ENCODE assay signal across 8 mouse cellular contexts in genomic region chr1:162077454-162077853, GRCm38 (mm10).
DNase-seq lines count a peak whose midpoint lies in the region; ATAC-seq and TF ChIP-seq lines count a peak whose summit lies in the region.

No protein-coding gene starts in this region.

- H3K27me3 ChIP-seq in kidney, embryonic 14.5 days (ENCODE audit: control insufficient read depth, insufficient read depth, low read length), result no peaks in the 10 kb centered on the region
- H3K27me3 ChIP-seq in kidney, adult 2 months (replicated peaks; ENCODE audit: control insufficient read depth, insufficient read depth, low read length), result no peaks in the 10 kb centered on the region

- no peak for TF ChIP-seq CTCF in kidney, adult 2 months (conservative IDR thresholded peaks at IDR 0.05; ENCODE audit: insufficient read depth, insufficient read length, low read depth, low read length)

- no peak overlapping the region for H3K4me2 ChIP-seq in kidney, embryonic 14.5 days (replicated peaks; ENCODE audit: low read depth, low read length)

- no peaks in the 10 kb centered on the region for H3K9me3 ChIP-seq in kidney, embryonic 14.5 days (ENCODE audit: control insufficient read depth, low read length)

- DNase-seq in kidney, adult 2 months, result no peak
- DNase-seq in 3T3-L1 (ENCODE audit: low read depth, low spot score), result peak; percentile 44
- DNase-seq in cerebellum, adult 18-20 months, result peak; percentile 75 to 76
- DNase-seq in left cerebral cortex, postnatal 14 days (ENCODE audit: low spot score in 2 of 2), result peak; percentile 13 to 25
- no peak for DNase-seq in thymus, adult 18-20 months
- DNase-seq in urinary bladder, postnatal 14 days (ENCODE audit: low spot score), result no peak

- H3K4me1 ChIP-seq in kidney, embryonic 14.5 days (ENCODE audit: control insufficient read depth, insufficient read depth, low read length), result peaks cover 18% of the 10 kb centered on the region
- no peaks in the 10 kb centered on the region for H3K4me1 ChIP-seq in kidney, adult 2 months (ENCODE audit: control insufficient read depth, insufficient read depth, low read length)

- no peak for ATAC-seq in kidney, embryonic 14.5 days (ENCODE audit: low FRiP score, low TSS enrichment)
- no peak for ATAC-seq in granulocyte monocyte progenitor cell, adult 5-6 weeks (replicated peaks; ENCODE audit: poor library complexity, severe bottlenecking)

- no peak for TF ChIP-seq POLR2A in kidney, adult 2 months (IDR thresholded peaks at IDR 0.05; ENCODE audit: low read depth, low read length)

- intact Hi-C loops in left cerebral cortex, postnatal 14 days (cut with DNase I), result no loop called here

- 64% methylated on average over 6 of the region's 6 CpGs for WGBS in kidney, embryonic 14.5 days
- 84% methylated on average over 6 of the region's 6 CpGs for WGBS in kidney, adult 2 months

- no peak overlapping the region for H3K4me3 ChIP-seq in kidney, embryonic 14.5 days (ENCODE audit: low read length)
- H3K4me3 ChIP-seq in kidney, adult 2 months (ENCODE audit: insufficient read depth, low read depth, low read length), result no peak overlapping the region

- peak overlapping the region; percentile 79 for H3K27ac ChIP-seq in kidney, embryonic 14.5 days (ENCODE audit: low read depth, low read length)
- no peak overlapping the region for H3K27ac ChIP-seq in kidney, adult 2 months (ENCODE audit: insufficient read depth, low read depth, low read length)

- no peaks in the 10 kb centered on the region for H3K36me3 ChIP-seq in kidney, embryonic 14.5 days (ENCODE audit: control insufficient read depth, insufficient read depth, low read length)
- H3K36me3 ChIP-seq in kidney, adult 2 months (ENCODE audit: control insufficient read depth, insufficient read depth, low read length), result no peaks in the 10 kb centered on the region

- H3K9ac ChIP-seq in kidney, embryonic 14.5 days (ENCODE audit: low read depth, low read length), result no peak overlapping the region

Comparison
In these comparisons a context has a peak if more than half of its experiments do, and no peak if none do; other contexts are left out.
1. DNase-seq: peak in 3T3-L1 (single experiment), cerebellum, adult 18-20 months (2 of 2) and left cerebral cortex, postnatal 14 days (2 of 2); none in kidney, adult 2 months (single experiment), thymus, adult 18-20 months (0 of 2) and urinary bladder, postnatal 14 days (single experiment).